Mouse (Mus musculus) forelimb bud, embryonic 11.5 days (tissue): ENCODE measurements around the gene Kcnk18.

Experiments
- DNase-seq: peaks from one replicate; pipeline ENCODE4 v3.0.0-alpha.2; 2012; ENCODE audit warnings: low read depth, low spot score

Kcnk18 gene

GRCm38 (mm10) chr19:59218991-59219390 lies at the start of gene Kcnk18:
Gene Kcnk18 (plus strand): TSS chr19:59219214.
- DNase-seq: no peak

GRCm38 (mm10) chr19:59169936-59170765 lies 48.9 kb upstream of the Kcnk18 start, which contains the start of gene Vax1:
Gene Vax1 (minus strand): TSS chr19:59170056.
- DNase-seq: no peak

GRCm38 (mm10) chr19:59170766-59171095 lies 48.3 kb upstream of the Kcnk18 start:
- DNase-seq: no peak

GRCm38 (mm10) chr19:59171151-59171870 lies 47.7 kb upstream of the Kcnk18 start:
- DNase-seq: no peak

- no peak for DNase-seq
Observed at GRCm38 (mm10) chr19:59171871-59172245, 47.2 kb upstream of the Kcnk18 start.

GRCm38 (mm10) chr19:59172781-59173180 lies 46.2 kb upstream of the Kcnk18 start:
- DNase-seq: no peak

- no peak for DNase-seq
Observed at GRCm38 (mm10) chr19:59173341-59174015, 45.5 kb upstream of the Kcnk18 start.

- no peak for DNase-seq
Observed at GRCm38 (mm10) chr19:59184000-59184399, 35.0 kb upstream of the Kcnk18 start.

- no peak for DNase-seq
Observed at GRCm38 (mm10) chr19:59188981-59189380, 30.0 kb upstream of the Kcnk18 start.

GRCm38 (mm10) chr19:59190431-59191122 lies 28.4 kb upstream of the Kcnk18 start:
- no peak for DNase-seq

GRCm38 (mm10) chr19:59191123-59191505 lies 27.9 kb upstream of the Kcnk18 start:
- DNase-seq: no peak

- DNase-seq: no peak
Observed at GRCm38 (mm10) chr19:59192491-59192890, 26.5 kb upstream of the Kcnk18 start.

- no peak for DNase-seq
Observed at GRCm38 (mm10) chr19:59193456-59193855, 25.6 kb upstream of the Kcnk18 start.

GRCm38 (mm10) chr19:59193986-59194820 lies 24.8 kb upstream of the Kcnk18 start:
- DNase-seq: no peak

- no peak for DNase-seq
Observed at GRCm38 (mm10) chr19:59195181-59195770, 23.7 kb upstream of the Kcnk18 start.

GRCm38 (mm10) chr19:59196111-59196666 lies 22.8 kb upstream of the Kcnk18 start:
- DNase-seq: no peak

GRCm38 (mm10) chr19:59198161-59198560 lies 20.9 kb upstream of the Kcnk18 start:
- peak; percentile 59 for DNase-seq

GRCm38 (mm10) chr19:59208475-59208874 lies 10.5 kb upstream of the Kcnk18 start:
- DNase-seq: peak; percentile 81

GRCm38 (mm10) chr19:59208986-59209385 lies 10.0 kb upstream of the Kcnk18 start:
- no peak for DNase-seq

- DNase-seq: no peak
Observed at GRCm38 (mm10) chr19:59216891-59217290, 2.1 kb upstream of the Kcnk18 start.
